Mouse (Mus musculus): ENCODE results near the gene Tns2. TPM values are rescaled to one million over a fixed set of nuclear protein-coding genes. Genes with fewer than 3 reads are reported as not detected.

The Tns2 gene
- polyA plus RNA-seq, 2 experiments = 3.7 to 5.2 TPM

DNA sequence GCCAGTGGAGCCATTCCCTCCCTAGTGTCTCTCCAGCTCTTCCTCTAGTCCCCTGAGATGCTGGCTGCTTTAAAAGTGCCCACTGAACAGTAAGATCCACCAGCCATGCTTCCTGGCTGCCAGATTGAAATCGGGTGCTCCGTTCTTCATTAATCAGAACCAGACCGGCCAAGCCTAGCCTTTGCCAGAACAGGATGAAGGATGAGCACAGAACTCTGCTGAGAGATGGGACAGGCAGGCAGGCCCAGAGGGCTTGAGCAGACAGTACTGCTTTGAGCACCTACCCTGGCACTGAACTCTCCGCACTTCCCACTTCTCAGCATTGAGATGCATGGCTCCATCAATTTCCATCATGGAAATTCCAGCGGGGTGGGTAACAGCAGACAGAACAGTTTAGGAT, 953 bp upstream of the Tns2 start:
- no peak overlapping the region for H3K9ac ChIP-seq (replicated peaks)
- ATAC-seq (ENCODE audit: insufficient read depth) = no peak
- H3K4me1 ChIP-seq (replicated peaks; ENCODE audit: control insufficient read depth in 2 of 2, insufficient read depth in 2 of 2, low read length in 1 of 2) = peaks cover 0 to 15% of the 10 kb centered on the region in 2 experiments; a peak in 2 of 4 replicates
- no peak for TF ChIP-seq CTCF (IDR thresholded peaks at IDR 0.05; ENCODE audit: low read depth)
- TF ChIP-seq EP300 (IDR thresholded peaks at IDR 0.05; ENCODE audit: low read depth) = no peak
- H3K4me2 ChIP-seq (ENCODE audit: low read depth) = peak overlapping the region; percentile 81; the same call in 1 of the 2 replicates
- 46% methylated on average over 5 of the region's 5 CpGs for WGBS (ENCODE audit: insufficient replicate concordance)
- no peak for DNase-seq (ENCODE audit: low read depth in 3 of 3, low spot score in 3 of 3)
- no peaks in the 10 kb centered on the region for H3K9me3 ChIP-seq (ENCODE audit: control insufficient read depth, low read length)
- peaks cover 22% of the 10 kb centered on the region for H3K36me3 ChIP-seq (replicated peaks; ENCODE audit: control insufficient read depth, insufficient read depth, low read depth)
- no peak overlapping the region for H3K27ac ChIP-seq
- peaks cover 8% of the 10 kb centered on the region for H3K27me3 ChIP-seq (ENCODE audit: control insufficient read depth, insufficient read depth, low read length)
- no peak overlapping the region for H3K4me3 ChIP-seq (ENCODE audit: insufficient read depth in 1 of 2, low read depth in 2 of 2, low read length in 2 of 2)

- no peak for TF ChIP-seq EP300 (IDR thresholded peaks at IDR 0.05; ENCODE audit: low read depth)
- TF ChIP-seq CTCF (IDR thresholded peaks at IDR 0.05; ENCODE audit: low read depth) = no peak
- no peak for DNase-seq (ENCODE audit: low read depth in 3 of 3, low spot score in 3 of 3)
- Histone ChIP-seq H3K4me3 (ENCODE audit: insufficient read depth in 1 of 2, low read depth in 2 of 2, low read length in 2 of 2) (peak overlapping the region; percentile 38 to 51), H3K9ac (replicated peaks) (no peak overlapping the region; the same call in 1 of the 2 replicates), H3K36me3 (replicated peaks; ENCODE audit: control insufficient read depth, insufficient read depth, low read depth) (peaks cover 17% of the 10 kb centered on the region), H3K27me3 (ENCODE audit: control insufficient read depth, insufficient read depth, low read length) (peaks cover 9% of the 10 kb centered on the region), H3K9me3 (ENCODE audit: control insufficient read depth, low read length) (no peaks in the 10 kb centered on the region), H3K27ac (no peak overlapping the region), H3K4me1 (replicated peaks; ENCODE audit: control insufficient read depth in 2 of 2, insufficient read depth in 2 of 2, low read length in 1 of 2) (peaks cover 0 to 18% of the 10 kb centered on the region in 2 experiments; a peak in 2 of 4 replicates), H3K4me2 (ENCODE audit: low read depth) (peak overlapping the region; percentile 81)
- WGBS (ENCODE audit: insufficient replicate concordance) = 21% methylated on average over 8 of the region's 8 CpGs
- ATAC-seq (ENCODE audit: insufficient read depth) = no peak
Measured at GRCm38 (mm10) chr15:102099771-102100160, 447 bp upstream of the Tns2 start.

DNA sequence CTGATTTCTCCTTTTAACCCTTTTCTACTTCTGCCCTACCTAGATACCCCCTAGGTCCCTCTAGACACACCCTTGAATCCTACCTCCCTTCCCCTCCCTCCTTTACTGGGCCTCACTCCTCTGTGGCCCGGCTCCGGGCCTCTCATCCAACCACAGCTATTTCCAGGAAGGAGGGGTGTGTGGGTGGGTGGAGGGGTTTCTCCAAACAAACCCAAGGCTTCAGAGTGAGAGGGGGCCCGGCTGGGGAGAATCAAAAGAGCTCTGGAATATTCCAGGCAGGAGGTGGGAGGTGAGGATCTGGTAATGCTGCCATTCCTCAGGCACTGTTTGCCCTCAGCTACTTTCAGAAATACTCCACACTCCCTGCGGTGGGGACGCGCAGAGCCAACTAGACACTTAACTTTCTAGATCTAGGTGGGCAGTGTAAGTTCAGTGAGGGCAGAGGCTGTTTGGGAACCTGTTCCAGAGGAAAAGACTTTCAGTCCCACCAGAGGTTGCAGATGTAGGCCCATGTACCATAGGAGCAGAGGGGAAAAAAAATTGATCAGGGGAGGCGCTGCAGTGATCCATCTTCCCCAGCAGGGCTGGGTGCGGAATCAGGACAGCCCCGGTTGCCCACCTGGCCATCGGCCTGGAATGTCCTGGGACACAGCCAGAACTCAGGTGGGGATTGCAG, 921 bp downstream of the Tns2 start:
- Histone ChIP-seq H3K4me1 (replicated peaks; ENCODE audit: control insufficient read depth in 2 of 2, insufficient read depth in 2 of 2, low read length in 1 of 2) (peaks cover 0 to 18% of the 10 kb centered on the region in 2 experiments; a peak in 2 of 4 replicates), H3K27ac (no peak overlapping the region), H3K9me3 (ENCODE audit: control insufficient read depth, low read length) (no peaks in the 10 kb centered on the region), H3K4me2 (ENCODE audit: low read depth) (peak overlapping the region; percentile 81), H3K27me3 (ENCODE audit: control insufficient read depth, insufficient read depth, low read length) (peaks cover 9% of the 10 kb centered on the region), H3K4me3 (ENCODE audit: insufficient read depth in 1 of 2, low read depth in 2 of 2, low read length in 2 of 2) (peak overlapping the region in 1 of 2 experiments; percentile 51; a peak in 3 of 4 replicates), H3K9ac (replicated peaks) (no peak overlapping the region), H3K36me3 (replicated peaks; ENCODE audit: control insufficient read depth, insufficient read depth, low read depth) (peaks cover 5% of the 10 kb centered on the region)
- DNase-seq (ENCODE audit: low read depth in 3 of 3, low spot score in 3 of 3) = no peak
- TF ChIP-seq EP300 (IDR thresholded peaks at IDR 0.05; ENCODE audit: low read depth) (no peak), CTCF (IDR thresholded peaks at IDR 0.05; ENCODE audit: low read depth) (no peak)
- 38% methylated on average over 10 of the region's 10 CpGs for WGBS (ENCODE audit: insufficient replicate concordance)
- no peak for ATAC-seq (ENCODE audit: insufficient read depth)

GRCm38 (mm10) chr15:102101672-102102541, 1.7 kb downstream of the Tns2 start:
- no peak overlapping the region for H3K9ac ChIP-seq (replicated peaks)
- DNase-seq (ENCODE audit: low read depth in 3 of 3, low spot score in 3 of 3) = no peak
- peaks cover 12% of the 10 kb centered on the region for H3K27me3 ChIP-seq (ENCODE audit: control insufficient read depth, insufficient read depth, low read length)
- no peak overlapping the region for H3K4me3 ChIP-seq (ENCODE audit: insufficient read depth in 1 of 2, low read depth in 2 of 2, low read length in 2 of 2)
- H3K9me3 ChIP-seq (ENCODE audit: control insufficient read depth, low read length) = no peaks in the 10 kb centered on the region
- WGBS (ENCODE audit: insufficient replicate concordance) = 45% methylated on average over 11 of the region's 11 CpGs
- peaks cover 0 to 18% of the 10 kb centered on the region in 2 experiments; a peak in 2 of 4 replicates for H3K4me1 ChIP-seq (replicated peaks; ENCODE audit: control insufficient read depth in 2 of 2, insufficient read depth in 2 of 2, low read length in 1 of 2)
- H3K27ac ChIP-seq = no peak overlapping the region
- TF ChIP-seq CTCF (IDR thresholded peaks at IDR 0.05; ENCODE audit: low read depth) (no peak), EP300 (IDR thresholded peaks at IDR 0.05; ENCODE audit: low read depth) (no peak)
- no peaks in the 10 kb centered on the region; the same call in 1 of the 2 replicates for H3K36me3 ChIP-seq (replicated peaks; ENCODE audit: control insufficient read depth, insufficient read depth, low read depth)
- no peak for ATAC-seq (ENCODE audit: insufficient read depth)
- H3K4me2 ChIP-seq (ENCODE audit: low read depth) = peak overlapping the region; percentile 11; the same call in 1 of the 2 replicates

Data from liver, embryonic 14.5 days (tissue).